Mouse (Mus musculus) urinary bladder, postnatal 0 days (tissue): ENCODE results near the gene D5Ertd577e. TPM values are rescaled to one million over a fixed set of nuclear protein-coding genes. Genes with fewer than 3 reads are reported as not detected.

Experiments
- polyA plus RNA-seq: library from polyadenylated mRNA; unstranded; fragments of >200 nt; fragmentation: Nextera tagmentation; extraction: Ambion mirVana; gene quantifications from 2 replicates; pipeline ENCODE4 v1.2.1, GENCODE M21; 2015

Gene D5Ertd577e
- not detected in 2 replicates for polyA plus RNA-seq

DNA sequence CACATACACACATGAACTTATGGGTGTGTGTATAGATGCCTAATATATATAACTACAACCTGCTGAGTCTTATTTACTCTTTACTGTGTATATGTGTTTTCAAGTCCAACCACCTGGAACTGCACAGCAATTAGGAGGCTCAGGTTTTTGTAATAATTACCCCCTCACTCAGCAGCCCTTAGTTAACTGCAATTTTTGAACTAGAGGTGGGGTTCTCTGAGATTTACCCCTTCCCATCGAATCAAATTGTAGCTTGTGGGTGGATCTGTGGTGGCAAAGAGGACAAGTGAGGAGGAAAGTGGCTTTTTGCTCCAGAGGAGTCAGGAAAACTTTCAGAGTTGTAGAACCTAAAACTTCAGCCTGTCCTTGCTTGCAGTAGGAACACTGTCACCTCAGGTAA lies at the start of gene D5Ertd577e:
D5Ertd577e (plus strand) TSS at position 301 of the 400 bp plus-strand sequence.

DNA sequence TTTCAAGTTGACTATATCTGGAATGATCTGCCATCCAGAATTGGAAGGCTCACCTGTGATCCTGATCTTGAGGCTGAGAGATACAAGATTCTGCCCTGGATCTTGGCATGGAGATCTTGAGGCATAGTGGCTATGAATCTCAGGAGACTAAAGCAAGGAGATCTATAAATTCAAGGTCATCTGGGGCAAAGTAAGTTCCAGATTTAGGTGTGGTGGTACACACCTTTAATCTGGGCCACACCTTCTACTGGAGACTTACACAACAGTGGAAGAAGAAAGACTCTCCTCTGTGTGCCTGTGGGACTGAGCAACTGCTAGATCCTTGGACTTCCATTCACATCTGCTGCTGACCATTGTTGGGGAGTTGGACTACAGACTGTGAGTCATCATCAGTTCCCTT lies 53.9 kb downstream of the D5Ertd577e start, which contains the start of gene Gm3286:
Gm3286 (plus strand) TSS at position 301 of the 400 bp plus-strand sequence.

Other genes with a start within 250 kb of the D5Ertd577e start
- gene Gm10424, start 184.0 kb upstream of the D5Ertd577e start, polyA plus RNA-seq, result not detected in 2 replicates
- not detected in 2 replicates for gene Gm3259, start 150.9 kb upstream of the D5Ertd577e start, polyA plus RNA-seq
- gene Gm3286, start 54.0 kb downstream of the D5Ertd577e start, polyA plus RNA-seq, result not detected in 2 replicates
- gene Gm7971, start 138.1 kb downstream of the D5Ertd577e start, polyA plus RNA-seq, result not detected in 2 replicates